Mouse (Mus musculus): Measurements from ENCODE around the gene Prr7. TPM values are rescaled to one million over a fixed set of nuclear protein-coding genes. Genes with fewer than 3 reads are reported as not detected.

Prr7 gene
- 10 to 100 TPM in 1 of 2 experiments, 1 to 10 TPM in 1; 8.6 to 10.9 TPM for total RNA-seq (2023)

GRCm38 (mm10) chr13:55464027-55464884 is at the start of gene Prr7:
Prr7 (plus strand) TSS chr13:55464267.

GRCm38 (mm10) chr13:55414743-55415380 is 49.2 kb upstream of the Prr7 start, which contains the start of gene Pfn3:
Pfn3 (minus strand) TSS chr13:55415232.

GRCm38 (mm10) chr13:55426613-55427012 is 37.5 kb upstream of the Prr7 start, which contains the start of gene F12:
F12 (minus strand) TSS chr13:55426793.

GRCm38 (mm10) chr13:55444937-55445315 is 19.1 kb upstream of the Prr7 start, which contains the start of gene Grk6:
Grk6 (plus strand) TSS chr13:55445072.

GRCm38 (mm10) chr13:55487578-55488498 is 23.8 kb downstream of the Prr7 start, which contains the start of gene Dbn1:
Dbn1 (minus strand) TSS chr13:55488111.

GRCm38 (mm10) chr13:55513111-55513748 is 49.2 kb downstream of the Prr7 start, which contains the start of gene Pdlim7:
Pdlim7 (minus strand) TSS chr13:55513676.

Other genes starting within 250 kb of the Prr7 start
- gene Prelid1, start 143.8 kb upstream of the Prr7 start, total RNA-seq (2023): 100 to 1,000 TPM; 150 to 169 TPM
- gene Rab24, start 142.3 kb upstream of the Prr7 start, total RNA-seq (2023): 10 to 100 TPM; 50.4 to 51.8 TPM
- under 1 TPM; 0.36 to 0.52 TPM for gene Mxd3, start 134.4 kb upstream of the Prr7 start, total RNA-seq (2023)
- 100 to 1,000 TPM; 116 to 125 TPM for gene Lman2, start 101.5 kb upstream of the Prr7 start, total RNA-seq (2023)
- 10 to 100 TPM; 65.0 to 65.2 TPM for gene Rgs14, start 94.5 kb upstream of the Prr7 start, total RNA-seq (2023)
- gene Slc34a1, start 66.1 kb upstream of the Prr7 start, total RNA-seq (2023): not detected
- gene Pfn3, start 49.0 kb upstream of the Prr7 start, total RNA-seq (2023): not detected
- gene F12, start 37.5 kb upstream of the Prr7 start, total RNA-seq (2023): not detected
- gene Grk6, start 19.2 kb upstream of the Prr7 start, total RNA-seq (2023): 100 to 1,000 TPM; 149 to 155 TPM
- 1 to 10 TPM in 1 of 2 experiments, under 1 TPM in 1; 0.71 to 1.3 TPM for gene Dbn1, start 23.8 kb downstream of the Prr7 start, total RNA-seq (2023)
- gene Pdlim7, start 49.4 kb downstream of the Prr7 start, total RNA-seq (2023): 10 to 100 TPM in 1 of 2 experiments, 1 to 10 TPM in 1; 6.9 to 10.9 TPM
- gene Dok3, start 65.0 kb downstream of the Prr7 start, total RNA-seq (2023): 100 to 1,000 TPM; 249 to 258 TPM
- 10 to 100 TPM; 59.0 to 60.2 TPM for gene Ddx41, start 72.4 kb downstream of the Prr7 start, total RNA-seq (2023)
- 100 to 1,000 TPM in 1 of 2 experiments, 10 to 100 TPM in 1; 90.5 to 104 TPM for gene Fam193b, start 106.9 kb downstream of the Prr7 start, total RNA-seq (2023)
- gene Tmed9, start 109.5 kb downstream of the Prr7 start, total RNA-seq (2023): 10 to 100 TPM; 93.3 to 95.8 TPM
- 10 to 100 TPM; 11.4 to 13.0 TPM for gene B4galt7, start 135.6 kb downstream of the Prr7 start, total RNA-seq (2023)
- 10 to 100 TPM; 18.6 to 20.4 TPM for gene Caml, start 158.7 kb downstream of the Prr7 start, total RNA-seq (2023)
- 10 to 100 TPM; 52.8 to 65.4 TPM for gene Ddx46, start 170.8 kb downstream of the Prr7 start, total RNA-seq (2023)
- 10 to 100 TPM; 26.2 to 27.4 TPM for gene B230219D22Rik, start 228.9 kb downstream of the Prr7 start, total RNA-seq (2023)